Mouse (Mus musculus): ENCODE measurements at regions not wholly inside any gene's neighbourhood (a gene's known extent, or its start where the extent isn't known, plus 50 kb on each side); places are given as distances from the start of the nearest gene placed in this dataset.

GRCm38 (mm10) chr10:111111020-111111419 lies 53.5 kb upstream of the Osbpl8 start:
- no peak for DNase-seq (ENCODE audit: low spot score in 2 of 2)

GRCm38 (mm10) chr10:111108658-111109633 lies 55.6 kb upstream of the Osbpl8 start:
- DNase-seq (ENCODE audit: low spot score in 2 of 2) = peak; percentile 74 to 77

- DNase-seq (ENCODE audit: low spot score in 2 of 2) = no peak
These were observed 56.7 kb upstream of the Osbpl8 start for GRCm38 (mm10) chr10:111107852-111108251.

GRCm38 (mm10) chr10:111107387-111107786 lies 57.2 kb upstream of the Osbpl8 start:
- peak; percentile 73 to 75 for DNase-seq (ENCODE audit: low spot score in 2 of 2)

- DNase-seq (ENCODE audit: low spot score in 2 of 2) = no peak
These were observed 58.1 kb upstream of the Osbpl8 start for GRCm38 (mm10) chr10:111106411-111106810.

- DNase-seq (ENCODE audit: low spot score in 2 of 2) = no peak
These were observed 58.9 kb upstream of the Osbpl8 start for GRCm38 (mm10) chr10:111105662-111106061.

- no peak for DNase-seq (ENCODE audit: low spot score in 2 of 2)
These were observed 61.0 kb upstream of the Osbpl8 start for GRCm38 (mm10) chr10:111103512-111103911.

GRCm38 (mm10) chr10:111103086-111103485 lies 61.5 kb upstream of the Osbpl8 start:
- DNase-seq (ENCODE audit: low spot score in 2 of 2) = no peak

GRCm38 (mm10) chr10:111101901-111102761 lies 62.4 kb upstream of the Osbpl8 start:
- DNase-seq (ENCODE audit: low spot score in 2 of 2) = no peak

- peak; percentile 77 to 84 for DNase-seq (ENCODE audit: low spot score in 2 of 2)
These were observed 64.6 kb upstream of the Osbpl8 start for GRCm38 (mm10) chr10:111099812-111100464.

- no peak for DNase-seq (ENCODE audit: low spot score in 2 of 2)
These were observed 65.3 kb upstream of the Osbpl8 start for GRCm38 (mm10) chr10:111099059-111099811.

- DNase-seq (ENCODE audit: low spot score in 2 of 2) = no peak
These were observed 67.3 kb upstream of the Osbpl8 start for GRCm38 (mm10) chr10:111097245-111097644.

GRCm38 (mm10) chr10:111096811-111097210 lies 67.7 kb upstream of the Osbpl8 start:
- no peak for DNase-seq (ENCODE audit: low spot score in 2 of 2)

- DNase-seq (ENCODE audit: low spot score in 2 of 2) = no peak
These were observed 70.1 kb upstream of the Osbpl8 start for GRCm38 (mm10) chr10:111094405-111094804.

GRCm38 (mm10) chr10:111089382-111089781 lies 75.2 kb upstream of the Osbpl8 start:
- DNase-seq (ENCODE audit: low spot score in 2 of 2) = no peak

GRCm38 (mm10) chr10:111085561-111085960 lies 75.6 kb upstream of the Zdhhc17 start:
- no peak for DNase-seq (ENCODE audit: low spot score in 2 of 2)

- DNase-seq (ENCODE audit: low spot score in 2 of 2) = no peak
These were observed 74.4 kb upstream of the Zdhhc17 start for GRCm38 (mm10) chr10:111084267-111084780.

GRCm38 (mm10) chr10:111083861-111084260 lies 73.9 kb upstream of the Zdhhc17 start:
- DNase-seq (ENCODE audit: low spot score in 2 of 2) = no peak

GRCm38 (mm10) chr10:111083338-111083737 lies 73.4 kb upstream of the Zdhhc17 start:
- peak in 1 of 2 experiments; percentile 32 for DNase-seq (ENCODE audit: low spot score in 2 of 2)

- DNase-seq (ENCODE audit: low spot score in 2 of 2) = no peak
These were observed 70.4 kb upstream of the Zdhhc17 start for GRCm38 (mm10) chr10:111080322-111080721.

Data from layer of hippocampus, postnatal 10 days (tissue).